Mouse (Mus musculus) stomach, postnatal 0 days (tissue): ENCODE data around the gene Hck. TPM values are rescaled to one million over a fixed set of nuclear protein-coding genes. Genes with fewer than 3 reads are reported as not detected.

Source experiments
- ATAC-seq: fragments of 200-750 bp; cut with Nextera tagmentation; 2 replicates; pipeline ENCODE4 v1.8.0; 2017; ENCODE audit not compliant: low FRiP score, low TSS enrichment
- DNase-seq: peaks from one replicate; pipeline ENCODE4 v3.0.0-alpha.2; 2016; ENCODE audit warnings: low spot score
- H3K27ac ChIP-seq: fragments of 300-500 bp; sonication (generic); replicated peaks from 2 replicates; pipeline ENCODE4 v1.5.1; 2014; ENCODE audit warnings: mild to moderate bottlenecking, control low read depth
- H3K27me3 ChIP-seq: fragments of 300-500 bp; sonication (generic); 2 replicates; pipeline ENCODE4 v1.6.1; 2014; ENCODE audit warnings: low read length; ENCODE audit not compliant: control insufficient read depth, insufficient read depth
- H3K36me3 ChIP-seq: fragments of 300-500 bp; sonication (generic); 2 replicates; pipeline ENCODE4 v1.6.1; 2014; ENCODE audit warnings: low read length, mixed read lengths; ENCODE audit not compliant: control insufficient read depth, insufficient read depth
- H3K4me1 ChIP-seq: fragments of 300-500 bp; sonication (generic); replicated peaks from 2 replicates; pipeline ENCODE4 v1.6.1; 2014; ENCODE audit warnings: antibody characterized with exemption; ENCODE audit not compliant: control insufficient read depth, insufficient read depth
- H3K4me2 ChIP-seq: fragments of 300-500 bp; sonication (generic); replicated peaks from 2 replicates; pipeline ENCODE4 v1.6.1; 2014; ENCODE audit warnings: low read depth, mild to moderate bottlenecking, control low read depth, moderate library complexity
- H3K4me3 ChIP-seq: fragments of 300-500 bp; sonication (generic); 2 replicates; pipeline ENCODE4 v1.5.1; 2014; ENCODE audit warnings: low read depth, low read length, control low read depth
- H3K9ac ChIP-seq: fragments of 300-500 bp; sonication (generic); 2 replicates; pipeline ENCODE4 v1.6.1; 2014; ENCODE audit warnings: mild to moderate bottlenecking, low read length, control low read depth, mixed read lengths
- H3K9me3 ChIP-seq: fragments of 300-500 bp; sonication (generic); 2 replicates; pipeline ENCODE4 v1.6.1; 2016; ENCODE audit warnings: low read length; ENCODE audit not compliant: control insufficient read depth
- CTCF ChIP-seq: IDR thresholded peaks from 2 replicates; pipeline ENCODE4 v1.5.1; 2016; ENCODE audit warnings: antibody characterized with exemption, low read depth, mild to moderate bottlenecking, moderate library complexity
- EP300 ChIP-seq: optimal IDR thresholded peaks from 2 replicates; pipeline ENCODE3; 2016; ENCODE audit warnings: antibody characterized with exemption
- WGBS: fragments of 180-500 bp; shearing (Covaris S2); extraction: QIAGEN DNeasy Blood & Tissue Kit; methylation state at CpG from one replicate; pipeline ENCODE4 v1.1.7; 2014; 5-methylcytosine and 5-hydroxymethylcytosine counted together
- polyA plus RNA-seq: library from polyadenylated mRNA; unstranded; fragments of >200 nt; fragmentation: Nextera tagmentation; extraction: Ambion mirVana; gene quantifications from 2 replicates; pipeline ENCODE4 v1.2.1, GENCODE M21; 2015

The Hck gene
- polyA plus RNA-seq, 1 experiment from 2014 or later = 3.6 TPM

DNA sequence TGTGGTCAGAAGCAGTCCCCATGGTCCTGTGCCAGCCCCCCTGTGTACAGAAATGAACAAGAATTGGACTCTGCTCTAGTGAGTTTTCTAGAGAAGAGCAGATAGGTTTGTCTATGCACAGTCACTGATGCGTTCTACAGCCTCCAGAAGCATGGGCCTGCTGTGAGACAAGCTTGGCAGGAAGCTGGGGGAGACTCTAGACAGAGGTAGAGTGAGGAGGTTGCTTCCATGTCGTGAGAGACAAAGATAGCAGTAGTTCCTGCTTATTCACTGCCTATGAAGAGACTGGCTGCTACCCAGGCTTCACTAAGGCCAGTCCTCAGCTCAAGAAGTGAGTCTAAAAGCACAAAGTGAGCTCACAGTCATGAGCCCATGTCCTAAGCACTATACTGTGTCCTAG lies 83.0 kb downstream of the Hck start:
- H3K4me2 ChIP-seq = no peak overlapping the region
- H3K4me1 ChIP-seq = no peaks in the 10 kb centered on the region
- H3K27me3 ChIP-seq = no peaks in the 10 kb centered on the region
- no peaks in the 10 kb centered on the region for H3K9me3 ChIP-seq
- no peak for DNase-seq
- WGBS = 87% methylated on average over 2 of the region's 2 CpGs
- ATAC-seq = no peak
- TF ChIP-seq CTCF = no peak
- no peak for TF ChIP-seq EP300
- H3K9ac ChIP-seq = no peak overlapping the region
- no peak overlapping the region for H3K4me3 ChIP-seq
- H3K36me3 ChIP-seq = peaks cover 55% of the 10 kb centered on the region
- H3K27ac ChIP-seq = no peak overlapping the region

DNA sequence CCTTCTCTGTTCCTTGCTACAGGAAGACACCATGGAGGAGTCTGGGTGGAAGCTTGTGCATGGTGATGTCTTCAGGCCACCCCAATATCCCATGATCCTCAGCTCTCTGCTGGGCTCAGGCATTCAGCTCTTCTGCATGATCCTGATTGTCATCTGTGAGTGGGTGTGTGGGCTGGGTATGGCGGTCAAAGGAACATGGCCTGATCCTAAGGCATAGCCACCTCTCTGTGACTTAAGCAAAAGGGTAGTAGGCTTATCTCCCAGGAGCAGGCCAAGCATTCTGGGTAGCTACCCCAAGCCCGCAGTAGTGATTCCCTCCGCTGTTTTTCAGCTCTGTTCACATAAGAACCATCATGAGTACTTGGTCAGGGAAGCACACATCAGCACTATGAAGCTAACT lies 86.0 kb downstream of the Hck start:
- no peak for DNase-seq
- no peak overlapping the region for H3K4me3 ChIP-seq
- H3K27me3 ChIP-seq = no peaks in the 10 kb centered on the region
- no peaks in the 10 kb centered on the region for H3K4me1 ChIP-seq
- WGBS = 93% methylated on average over 3 of the region's 3 CpGs
- ATAC-seq = no peak
- no peak overlapping the region for H3K27ac ChIP-seq
- no peak for TF ChIP-seq EP300
- TF ChIP-seq CTCF = no peak
- no peak overlapping the region for H3K4me2 ChIP-seq
- H3K9ac ChIP-seq = no peak overlapping the region
- no peaks in the 10 kb centered on the region for H3K9me3 ChIP-seq
- H3K36me3 ChIP-seq = peaks cover 42% of the 10 kb centered on the region

DNA sequence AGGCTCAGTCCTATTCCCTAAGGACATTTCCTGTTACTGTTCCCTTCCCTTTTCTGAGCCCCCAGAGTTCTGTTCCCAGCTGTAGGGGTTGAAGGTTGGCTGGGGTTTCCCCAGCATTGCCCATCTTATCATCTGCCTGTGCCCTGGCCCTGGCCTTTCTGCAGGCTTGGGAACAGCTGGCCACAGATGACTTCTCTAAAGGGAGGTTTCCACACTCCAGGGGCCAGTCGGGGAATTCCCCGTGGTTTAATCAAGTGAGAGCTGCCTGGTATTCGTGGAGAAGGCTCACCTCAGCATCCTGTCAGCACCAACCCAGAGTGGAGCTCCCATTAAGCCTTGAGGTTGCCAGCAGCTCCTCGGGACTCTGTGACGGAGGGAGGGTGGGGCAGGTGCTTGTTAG lies 90.2 kb downstream of the Hck start:
- TF ChIP-seq CTCF (no peak), EP300 (no peak)
- Histone ChIP-seq H3K36me3 (peaks cover 35% of the 10 kb centered on the region), H3K9ac (no peak overlapping the region), H3K4me3 (no peak overlapping the region), H3K27me3 (no peaks in the 10 kb centered on the region), H3K9me3 (no peaks in the 10 kb centered on the region), H3K4me1 (no peaks in the 10 kb centered on the region), H3K27ac (no peak overlapping the region), H3K4me2 (no peak overlapping the region)
- WGBS = 62% methylated on average over 5 of the region's 5 CpGs
- no peak for ATAC-seq
- DNase-seq = no peak

DNA sequence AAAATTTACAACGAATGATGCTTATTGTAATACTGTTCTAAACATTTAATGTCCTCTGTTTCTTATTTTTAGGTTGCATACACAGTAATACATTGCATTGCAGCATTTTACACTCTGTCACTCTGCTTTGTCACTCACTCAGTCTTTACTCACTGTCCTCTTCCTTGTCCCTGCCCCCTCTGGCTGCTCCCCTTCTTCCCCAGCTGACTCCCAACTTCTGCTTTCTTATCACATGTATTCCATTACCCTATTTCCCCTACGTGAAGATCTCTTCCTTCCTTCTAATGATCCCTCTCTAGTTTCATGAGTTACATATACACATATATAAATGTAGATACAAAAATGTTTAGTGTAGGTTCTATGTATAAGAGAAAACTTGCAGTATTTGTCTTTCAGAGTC lies 90.8 kb downstream of the Hck start:
- Histone ChIP-seq H3K27ac (no peak overlapping the region), H3K4me3 (no peak overlapping the region), H3K4me2 (no peak overlapping the region), H3K4me1 (no peaks in the 10 kb centered on the region), H3K9me3 (no peaks in the 10 kb centered on the region), H3K9ac (no peak overlapping the region), H3K27me3 (no peaks in the 10 kb centered on the region), H3K36me3 (peaks cover 36% of the 10 kb centered on the region)
- TF ChIP-seq EP300 (no peak), CTCF (no peak)
- 85% methylated on average over 2 of the region's 2 CpGs for WGBS
- ATAC-seq = no peak
- no peak for DNase-seq

Other genes starting within 250 kb of the Hck start
- 0.02 TPM in 1 of 2 replicates, not detected in the other for gene Mylk2, start 197.1 kb upstream of the Hck start, polyA plus RNA-seq
- gene Foxs1, start 175.3 kb upstream of the Hck start, polyA plus RNA-seq = 2.3 and 2.6 TPM in 2 replicates
- 0.27 and 0.36 TPM in 2 replicates for gene Dusp15, start 156.8 kb upstream of the Hck start, polyA plus RNA-seq
- gene Ttll9, start 146.0 kb upstream of the Hck start, polyA plus RNA-seq = not detected in 2 replicates
- gene Pdrg1, start 93.0 kb upstream of the Hck start, polyA plus RNA-seq = 66.0 and 66.8 TPM in 2 replicates
- gene Xkr7, start 76.6 kb upstream of the Hck start, polyA plus RNA-seq = 0.04 TPM in 1 of 2 replicates, not detected in the other
- 1.1 and 1.2 TPM in 2 replicates for gene Ccm2l, start 42.5 kb upstream of the Hck start, polyA plus RNA-seq
- 44.0 and 45.6 TPM in 2 replicates for gene Tm9sf4, start 52.8 kb downstream of the Hck start, polyA plus RNA-seq
- gene Tspyl3, start 117.0 kb downstream of the Hck start, polyA plus RNA-seq = 3.3 and 3.4 TPM in 2 replicates
- gene Plagl2, start 133.0 kb downstream of the Hck start, polyA plus RNA-seq = 6.9 and 7.7 TPM in 2 replicates
- 2.6 and 2.7 TPM in 2 replicates for gene Pofut1, start 133.1 kb downstream of the Hck start, polyA plus RNA-seq
- 3.1 and 3.2 TPM in 2 replicates for gene Kif3b, start 182.9 kb downstream of the Hck start, polyA plus RNA-seq
- gene Asxl1, start 237.4 kb downstream of the Hck start, polyA plus RNA-seq = 5.9 TPM in 2 replicates